ENCODE assay signal across 20 mouse cellular contexts in the genomic region with DNA sequence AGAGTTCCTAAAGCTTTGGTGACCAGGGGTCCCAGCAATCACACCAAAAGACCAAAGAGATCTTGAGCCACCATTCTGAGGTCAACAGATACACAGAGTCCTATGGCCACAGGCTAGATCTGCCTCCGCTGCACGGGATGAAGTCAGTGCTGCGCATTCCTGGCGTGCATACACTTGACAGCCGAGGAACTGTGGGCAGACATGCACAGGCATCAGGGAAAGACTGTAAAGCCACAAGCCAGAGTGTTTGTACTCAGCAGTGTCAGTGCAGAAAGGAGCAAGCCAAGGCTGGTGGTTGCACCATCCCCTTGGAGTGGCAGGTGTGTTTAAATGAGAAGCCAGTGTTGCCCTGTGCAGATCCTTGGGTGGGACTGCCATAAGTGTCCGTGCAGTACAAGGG.
"Had no signal": no experiment of that assay in that cellular context is flagged by ENCODE, and none has a peak within 500 bp of the region (broad histone marks: within the 10 kb centered on the region; RNA-seq: fewer than 3 reads in every experiment).

No protein-coding gene starts in this region.

- H3K27ac ChIP-seq: kidney, embryonic 15.5 days; limb, embryonic 10.5 days; limb, embryonic 13.5 days; liver, embryonic 13.5 days; lung, embryonic 15.5 days; midbrain, embryonic 10.5 days; midbrain, embryonic 13.5 days; neural tube, embryonic 13.5 days; stomach, embryonic 15.5 days had no signal

- ATAC-seq: midbrain, embryonic 13.5 days; midbrain, embryonic 16.5 days had no signal

- H3K9ac ChIP-seq: kidney, embryonic 15.5 days; limb, embryonic 13.5 days; liver, embryonic 13.5 days; lung, embryonic 15.5 days; midbrain, embryonic 13.5 days; neural tube, embryonic 13.5 days; stomach, embryonic 15.5 days had no signal

- H3K4me3 ChIP-seq: kidney, embryonic 15.5 days; limb, embryonic 10.5 days; limb, embryonic 13.5 days; liver, embryonic 13.5 days; lung, embryonic 15.5 days; megakaryocyte, embryonic 14.5 days; midbrain, embryonic 10.5 days; midbrain, embryonic 13.5 days; myocyte; neural tube, embryonic 13.5 days; stomach, embryonic 15.5 days had no signal

- H3K27me3 ChIP-seq: kidney, embryonic 15.5 days; limb, embryonic 13.5 days; liver, embryonic 13.5 days; lung, embryonic 15.5 days; megakaryocyte, embryonic 14.5 days; midbrain, embryonic 13.5 days; neural tube, embryonic 13.5 days; stomach, embryonic 15.5 days had no signal

- H3K9me3 ChIP-seq: kidney, embryonic 15.5 days; limb, embryonic 10.5 days; limb, embryonic 13.5 days; liver, embryonic 13.5 days; lung, embryonic 15.5 days; megakaryocyte, embryonic 14.5 days; midbrain, embryonic 10.5 days; midbrain, embryonic 13.5 days; neural tube, embryonic 13.5 days; stomach, embryonic 15.5 days had no signal

- H3K4me2 ChIP-seq: kidney, embryonic 15.5 days; limb, embryonic 13.5 days; liver, embryonic 13.5 days; lung, embryonic 15.5 days; midbrain, embryonic 13.5 days; neural tube, embryonic 13.5 days; stomach, embryonic 15.5 days had no signal

- H3K36me3 ChIP-seq: kidney, embryonic 15.5 days; limb, embryonic 10.5 days; limb, embryonic 13.5 days; liver, embryonic 13.5 days; lung, embryonic 15.5 days; midbrain, embryonic 10.5 days; midbrain, embryonic 13.5 days; neural tube, embryonic 13.5 days; stomach, embryonic 15.5 days had no signal

- DNase-seq: kidney, adult 8-10 months; kidney, postnatal 10 days; kidney, postnatal 36 days; liver; liver, embryonic 13.5 days; retina, postnatal 1 day; right cerebral cortex, postnatal 25 days; spleen, adult 18-20 months; thymus, postnatal 25 days had no signal
